Mouse (Mus musculus) forebrain, embryonic 16.5 days (tissue): ENCODE results near the gene Pan2. TPM values are rescaled to one million over a fixed set of nuclear protein-coding genes. Genes with fewer than 3 reads are reported as not detected.
"Not testable (repeated sequence)": the region's sequence is repeated elsewhere in the genome, so short reads cannot be mapped to it uniquely, and the experiment has no call there.

Source experiments
- ATAC-seq: fragments of 200-750 bp; cut with Nextera tagmentation; 2 replicates; pipeline ENCODE4 v1.8.0; 2017; ENCODE audit warnings: mild to moderate bottlenecking, moderate library complexity
- H3K27ac ChIP-seq: fragments of 300-500 bp; sonication (generic); 2 replicates; pipeline ENCODE4 v1.5.1; 2014; ENCODE audit warnings: low read length, control low read depth
- H3K27me3 ChIP-seq: fragments of 300-500 bp; sonication (generic); replicated peaks from 2 replicates; pipeline ENCODE4 v1.6.1; 2014; ENCODE audit warnings: low read length; ENCODE audit not compliant: control insufficient read depth, insufficient read depth
- H3K36me3 ChIP-seq: fragments of 300-500 bp; sonication (generic); 2 replicates; pipeline ENCODE4 v1.6.1; 2014; ENCODE audit not compliant: control insufficient read depth, insufficient read depth
- H3K4me1 ChIP-seq: fragments of 300-500 bp; sonication (generic); replicated peaks from 2 replicates; pipeline ENCODE4 v1.6.1; 2014; ENCODE audit warnings: low read length; ENCODE audit not compliant: control insufficient read depth, insufficient read depth
- H3K4me2 ChIP-seq: fragments of 300-500 bp; sonication (generic); 2 replicates; pipeline ENCODE4 v1.6.1; 2014; ENCODE audit warnings: mild to moderate bottlenecking, low read length, control low read depth
- H3K4me3 ChIP-seq: fragments of 300-500 bp; sonication (generic); replicated peaks from 2 replicates; pipeline ENCODE4 v1.5.1; 2014; ENCODE audit warnings: mild to moderate bottlenecking, low read length, control low read depth
- H3K9ac ChIP-seq: fragments of 300-500 bp; sonication (generic); replicated peaks from 2 replicates; pipeline ENCODE4 v1.6.1; 2014; ENCODE audit warnings: low read depth, low read length, control low read depth
- H3K9me3 ChIP-seq: fragments of 300-500 bp; sonication (generic); 2 replicates; pipeline ENCODE4 v1.6.1; 2016; ENCODE audit warnings: low read length; ENCODE audit not compliant: control insufficient read depth
- WGBS: fragments of 180-500 bp; shearing (Covaris S2); extraction: QIAGEN DNeasy Blood & Tissue Kit; methylation state at CpG from one replicate; pipeline ENCODE4 v1.1.7; 2014; 5-methylcytosine and 5-hydroxymethylcytosine counted together
- polyA plus RNA-seq: library from polyadenylated mRNA; unstranded; fragments of >200 nt; fragmentation: Nextera tagmentation; extraction: Ambion mirVana; gene quantifications from 2 replicates; pipeline ENCODE4 v1.2.1, GENCODE M21; 2015

Pan2 gene
- polyA plus RNA-seq, 1 experiment from 2014 or later = 28.5 TPM

DNA sequence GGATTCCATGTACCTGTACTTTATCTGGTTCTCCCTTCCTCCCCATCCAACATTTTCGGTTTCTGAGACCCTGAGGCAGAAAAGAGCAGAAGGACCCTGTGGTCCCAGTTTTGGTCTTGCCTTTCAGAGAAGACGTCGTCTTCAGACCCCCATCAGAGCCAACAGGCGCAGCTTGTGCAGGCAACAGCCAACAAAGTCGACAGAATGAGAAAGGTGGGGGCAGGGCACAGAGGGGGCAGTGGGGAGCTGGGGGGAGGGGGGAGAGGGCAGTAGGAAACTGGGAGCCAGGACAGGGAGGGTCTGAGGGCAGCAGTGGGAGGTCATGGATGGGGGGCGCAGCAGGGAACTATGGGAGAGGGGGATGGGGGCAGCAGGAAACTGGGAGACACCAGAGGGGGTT, 25.0 kb upstream of the Pan2 start:
- WGBS = 49% methylated on average over 6 of the region's 6 CpGs
- H3K27ac ChIP-seq = no peak overlapping the region
- H3K36me3 ChIP-seq = peaks cover 13% of the 10 kb centered on the region
- ATAC-seq = no peak
- H3K27me3 ChIP-seq = no peaks in the 10 kb centered on the region
- H3K4me3 ChIP-seq = no peak overlapping the region
- H3K4me1 ChIP-seq = no peaks in the 10 kb centered on the region
- H3K4me2 ChIP-seq = no peak overlapping the region
- no peak overlapping the region for H3K9ac ChIP-seq
- H3K9me3 ChIP-seq = no peaks in the 10 kb centered on the region

DNA sequence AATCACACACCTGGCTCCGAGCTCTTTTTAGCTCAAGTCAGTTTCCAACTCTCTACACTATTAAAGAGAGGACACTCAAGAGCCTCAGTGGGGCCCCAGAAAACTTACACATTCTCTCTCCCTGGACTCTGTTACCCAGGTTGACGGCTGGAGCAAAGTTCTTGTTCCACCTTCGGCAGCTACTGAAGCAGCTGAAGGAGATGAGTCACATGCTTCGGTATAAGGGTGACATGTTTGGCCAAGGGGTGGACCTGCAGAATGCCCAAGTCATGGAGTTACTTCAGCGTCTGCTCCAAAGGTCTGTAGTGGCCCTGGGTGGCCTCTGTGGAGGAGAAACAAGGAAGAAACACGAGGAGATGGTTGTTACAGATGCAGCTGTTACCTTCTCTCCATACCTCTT, 22.2 kb upstream of the Pan2 start:
- ATAC-seq = no peak
- H3K9me3 ChIP-seq = no peaks in the 10 kb centered on the region
- no peak overlapping the region for H3K4me2 ChIP-seq
- no peak overlapping the region for H3K9ac ChIP-seq
- H3K4me1 ChIP-seq = no peaks in the 10 kb centered on the region
- no peak overlapping the region for H3K4me3 ChIP-seq
- H3K27me3 ChIP-seq = no peaks in the 10 kb centered on the region
- peaks cover 19% of the 10 kb centered on the region for H3K36me3 ChIP-seq
- 87% methylated on average over 6 of the region's 6 CpGs for WGBS
- H3K27ac ChIP-seq = no peak overlapping the region

DNA sequence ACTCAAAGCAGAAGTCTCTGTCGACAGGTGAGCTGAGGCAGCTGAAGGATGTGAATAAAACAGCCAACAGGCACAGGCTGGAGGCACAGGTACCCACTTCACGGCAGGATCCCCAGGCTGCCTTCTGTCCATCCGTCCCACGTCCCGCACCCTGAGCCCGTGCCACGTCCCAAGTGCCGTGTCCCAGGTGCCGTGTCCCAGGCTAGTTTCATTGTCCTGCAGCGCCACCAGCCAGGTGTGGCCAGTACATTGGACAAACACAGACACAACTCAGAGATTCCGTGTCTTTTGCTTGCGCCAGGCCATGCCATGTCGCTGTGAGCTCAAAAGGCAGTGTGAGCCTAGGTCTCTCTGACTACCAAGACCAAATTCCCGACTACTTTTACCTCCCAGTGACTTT, 21.5 kb upstream of the Pan2 start:
- no peaks in the 10 kb centered on the region for H3K9me3 ChIP-seq
- H3K27me3 ChIP-seq = no peaks in the 10 kb centered on the region
- H3K27ac ChIP-seq = no peak overlapping the region
- no peak for ATAC-seq
- H3K36me3 ChIP-seq = peaks cover 19% of the 10 kb centered on the region
- H3K4me1 ChIP-seq = no peaks in the 10 kb centered on the region
- H3K4me2 ChIP-seq = no peak overlapping the region
- H3K9ac ChIP-seq = no peak overlapping the region
- 92% methylated on average over 14 of the region's 14 CpGs for WGBS
- H3K4me3 ChIP-seq = no peak overlapping the region

DNA sequence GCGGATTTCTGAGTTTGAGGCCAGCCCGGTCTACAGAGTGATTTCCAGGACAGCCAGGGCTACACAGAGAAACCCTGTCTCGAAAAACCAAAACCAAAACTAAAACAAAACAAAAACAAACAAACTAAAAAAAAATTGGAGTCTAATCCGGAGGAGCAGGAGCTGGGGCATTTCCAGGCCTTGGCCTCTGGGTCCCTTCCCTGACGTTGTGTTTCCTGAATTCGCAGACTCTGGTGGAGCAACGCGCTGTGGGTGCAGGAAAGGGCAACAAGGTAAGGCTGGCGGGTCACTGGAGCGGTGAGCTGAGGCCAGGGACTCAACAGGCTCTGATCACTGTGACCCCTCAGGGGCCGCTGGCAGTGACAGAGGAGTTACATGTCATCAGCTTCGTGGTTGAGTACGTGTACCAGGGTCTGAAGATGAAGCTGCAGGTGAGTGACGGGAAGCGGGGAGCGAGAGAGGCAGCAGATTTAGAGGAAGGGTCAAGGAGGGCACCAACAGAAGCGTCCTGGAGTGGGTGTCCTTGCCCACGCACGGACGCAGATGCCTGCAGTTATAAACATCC, 20.2 kb upstream of the Pan2 start:
- H3K9me3 ChIP-seq = no peaks in the 10 kb centered on the region
- no peak for ATAC-seq
- no peak overlapping the region for H3K4me3 ChIP-seq
- H3K27me3 ChIP-seq = no peaks in the 10 kb centered on the region
- WGBS = 87% methylated on average over 20 of the region's 20 CpGs
- peaks cover 19% of the 10 kb centered on the region for H3K36me3 ChIP-seq
- H3K9ac ChIP-seq = no peak overlapping the region
- no peak overlapping the region for H3K4me2 ChIP-seq
- H3K27ac ChIP-seq = no peak overlapping the region
- no peaks in the 10 kb centered on the region for H3K4me1 ChIP-seq

DNA sequence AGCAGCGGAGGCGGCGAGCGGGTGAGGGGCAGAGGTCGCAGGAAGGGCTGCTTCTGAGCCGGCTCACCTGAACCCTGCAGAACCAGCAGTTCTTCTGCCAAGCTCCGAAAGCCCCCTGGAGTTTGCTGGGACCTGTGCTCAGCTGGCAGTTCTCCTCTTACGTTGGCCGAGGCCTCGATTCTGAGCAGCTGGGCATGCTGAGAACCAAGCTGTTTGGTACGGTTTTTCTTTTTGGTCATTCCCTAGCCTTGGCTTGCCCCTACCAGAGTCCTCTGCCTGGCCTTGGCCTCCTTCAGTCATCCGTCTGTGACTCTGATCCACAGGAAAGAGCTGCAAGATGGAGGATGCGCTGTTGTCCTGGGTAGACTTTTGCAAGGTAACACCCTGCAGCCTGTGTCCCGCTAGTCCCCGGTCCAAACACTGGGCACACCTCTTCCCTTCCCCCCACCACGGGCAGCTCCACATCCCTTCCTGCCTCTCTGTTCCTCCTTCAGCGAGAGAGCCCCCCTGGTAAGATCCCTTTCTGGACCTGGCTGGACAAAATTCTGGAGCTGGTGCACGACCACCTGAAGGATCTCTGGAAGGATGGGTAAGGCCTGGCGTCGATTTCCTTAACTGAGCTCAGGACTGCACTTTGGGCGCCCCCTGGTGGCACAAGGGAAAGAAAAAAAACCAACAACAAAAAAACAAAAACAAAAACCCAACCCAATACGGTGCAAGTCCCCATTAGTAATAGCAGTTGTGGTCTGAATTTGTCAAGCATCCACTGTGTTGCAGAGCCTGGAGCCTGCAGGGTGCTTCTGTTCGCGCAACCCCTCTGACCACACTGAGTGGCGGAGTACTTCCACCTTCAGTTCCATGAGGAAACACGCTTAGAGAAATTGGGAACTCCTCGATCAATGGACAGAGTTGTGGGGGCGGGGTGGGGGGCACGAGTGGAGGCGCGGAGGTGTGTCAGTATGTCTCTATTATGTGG, 19.2 kb upstream of the Pan2 start:
- ATAC-seq = peak; percentile 38; the same call in 1 of the 2 replicates
- H3K36me3 ChIP-seq = peaks cover 15% of the 10 kb centered on the region
- H3K27me3 ChIP-seq = no peaks in the 10 kb centered on the region
- H3K9me3 ChIP-seq = no peaks in the 10 kb centered on the region
- no peak overlapping the region for H3K4me3 ChIP-seq
- no peak overlapping the region for H3K9ac ChIP-seq
- H3K4me2 ChIP-seq = no peak overlapping the region
- 64% methylated on average over 31 of the region's 31 CpGs for WGBS
- H3K4me1 ChIP-seq = no peaks in the 10 kb centered on the region
- no peak overlapping the region for H3K27ac ChIP-seq

DNA sequence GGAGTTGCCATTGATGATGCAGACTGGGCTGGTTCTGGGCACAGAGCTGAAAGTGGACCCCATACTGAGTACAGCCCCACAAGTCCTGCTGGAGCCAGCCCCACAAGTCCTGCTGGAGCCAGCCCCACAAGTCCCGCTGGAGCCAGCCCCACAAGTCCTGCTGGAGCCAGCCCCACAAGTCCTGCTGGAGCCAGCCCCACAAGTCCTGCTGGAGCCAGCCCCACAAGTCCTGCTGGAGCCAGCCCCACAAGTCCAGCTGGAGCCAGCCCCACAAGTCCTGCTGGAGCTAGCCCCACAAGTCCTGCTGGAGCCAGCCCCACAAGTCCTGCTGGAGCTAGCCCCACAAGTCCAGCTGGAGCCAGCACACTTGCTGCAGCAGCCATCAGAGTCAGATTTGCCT, 12.5 kb upstream of the Pan2 start:
- WGBS = 100% methylated on average over 1 of the region's 1 CpGs
- H3K27ac ChIP-seq, ATAC-seq, H3K9ac ChIP-seq, H3K27me3 ChIP-seq, H3K4me2 ChIP-seq, H3K9me3 ChIP-seq, H3K36me3 ChIP-seq, H3K4me1 ChIP-seq, H3K4me3 ChIP-seq: not testable (repeated sequence)

DNA sequence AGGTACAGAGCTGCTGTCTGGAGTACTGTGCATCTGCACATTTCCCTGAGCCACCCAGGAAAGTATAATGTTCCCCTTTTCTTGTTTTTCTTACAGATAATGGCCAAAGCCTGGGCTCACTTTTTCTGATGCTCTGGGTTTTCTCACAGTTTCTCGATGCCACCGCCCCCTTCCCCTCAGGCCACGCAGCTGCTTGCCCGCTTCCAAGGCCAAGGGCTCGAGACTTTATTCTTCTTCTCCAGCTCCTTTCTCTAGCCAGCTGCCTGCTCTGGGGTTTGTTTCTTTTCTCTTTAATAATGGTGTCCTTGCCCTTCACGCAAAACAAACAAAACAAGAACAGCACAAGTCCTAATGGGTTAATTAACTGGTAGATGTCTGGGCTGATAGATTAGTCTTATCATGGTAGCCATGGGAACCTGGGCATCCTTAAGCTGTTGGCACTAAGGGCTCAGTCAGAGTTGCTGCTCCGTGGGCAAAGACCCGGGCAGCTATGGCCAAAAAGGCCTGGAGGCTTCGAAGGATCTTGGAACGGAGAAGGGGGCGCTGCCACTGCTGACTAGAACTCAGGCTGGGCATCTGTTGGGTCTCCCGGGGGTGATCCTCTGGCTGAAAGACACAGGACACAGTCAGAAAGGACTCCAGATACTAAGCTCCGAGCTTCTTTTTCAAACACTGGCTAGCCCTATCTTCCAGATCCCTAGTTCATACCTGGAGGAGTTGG, 6.6 kb upstream of the Pan2 start:
- H3K27ac ChIP-seq = no peak overlapping the region
- H3K4me1 ChIP-seq = 0 out of 2 replicates have a peak, but pooled peaks cover 2% of the 10 kb centered on the region
- H3K27me3 ChIP-seq = no peaks in the 10 kb centered on the region
- H3K9me3 ChIP-seq = no peaks in the 10 kb centered on the region
- peak; percentile 28; the same call in 1 of the 2 replicates for ATAC-seq
- no peak overlapping the region for H3K4me2 ChIP-seq
- no peak overlapping the region for H3K9ac ChIP-seq
- no peak overlapping the region for H3K4me3 ChIP-seq
- 0 out of 2 replicates have a peak, but pooled peaks cover 3% of the 10 kb centered on the region for H3K36me3 ChIP-seq
- 44% methylated on average over 13 of the region's 13 CpGs for WGBS

DNA sequence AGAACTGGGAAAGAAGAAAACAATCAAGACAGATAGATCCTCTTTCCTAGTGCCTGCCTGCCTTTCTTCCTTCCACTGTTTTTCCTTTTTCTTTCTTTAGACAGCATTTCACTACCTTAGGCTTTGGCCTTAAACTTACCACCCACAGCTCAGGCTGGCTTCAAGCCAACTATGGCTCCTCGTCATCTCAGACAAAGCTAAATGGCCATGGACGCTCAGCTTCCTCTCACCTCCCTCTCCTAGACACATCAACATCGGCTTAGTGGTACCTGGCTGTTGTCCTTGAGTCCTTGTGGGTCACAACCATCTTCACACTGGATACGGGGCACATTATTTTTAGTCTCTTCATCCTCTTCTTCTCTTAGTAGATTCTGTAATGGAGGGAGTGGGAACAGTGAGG, 5.9 kb upstream of the Pan2 start:
- no peaks in the 10 kb centered on the region for H3K36me3 ChIP-seq
- no peak overlapping the region for H3K4me2 ChIP-seq
- ATAC-seq = no peak
- H3K27ac ChIP-seq = no peak overlapping the region
- H3K9ac ChIP-seq = no peak overlapping the region
- no peaks in the 10 kb centered on the region for H3K9me3 ChIP-seq
- peaks cover 3% of the 10 kb centered on the region for H3K4me1 ChIP-seq
- H3K27me3 ChIP-seq = no peaks in the 10 kb centered on the region
- WGBS = 67% methylated on average over 4 of the region's 4 CpGs
- H3K4me3 ChIP-seq = no peak overlapping the region

DNA sequence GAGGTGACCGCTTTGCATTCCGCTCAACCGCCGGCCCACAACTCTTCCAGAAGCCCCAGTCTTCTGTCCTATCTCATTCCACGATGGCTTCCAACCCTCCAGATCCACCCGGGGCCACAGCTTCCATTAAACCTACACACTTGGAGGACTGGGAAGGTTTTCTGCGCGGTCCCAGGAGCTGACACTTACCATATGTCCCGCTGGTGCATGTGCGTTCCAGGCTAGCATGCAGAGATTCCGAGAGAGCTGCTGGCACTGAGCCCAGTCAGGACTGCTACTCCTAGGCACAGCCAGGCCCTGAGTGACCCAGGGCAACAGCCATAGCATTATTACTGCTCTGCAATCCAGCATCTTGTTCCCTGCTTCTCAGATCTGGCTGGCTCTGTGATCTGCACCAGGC, 5.5 kb upstream of the Pan2 start:
- Histone ChIP-seq H3K4me2 (no peak overlapping the region), H3K9me3 (no peaks in the 10 kb centered on the region), H3K4me1 (peaks cover 7% of the 10 kb centered on the region), H3K36me3 (no peaks in the 10 kb centered on the region), H3K27ac (no peak overlapping the region), H3K9ac (no peak overlapping the region), H3K27me3 (no peaks in the 10 kb centered on the region), H3K4me3 (no peak overlapping the region)
- ATAC-seq = no peak
- 76% methylated on average over 11 of the region's 11 CpGs for WGBS
